Mouse (Mus musculus) heart, postnatal 4 days (tissue): ENCODE measurements around the gene Hpca. TPM values are rescaled to one million over a fixed set of nuclear protein-coding genes. Genes with fewer than 3 reads are reported as not detected.

Experiments used
- DNase-seq: peaks from one replicate; pipeline ENCODE4 v3.0.0; 2021
- total RNA-seq, 2 experiments: library from RNA; stranded (reverse); gene quantifications; 2 replicates each; pipeline ENCODE4 v1.2.3; 2021

Gene Hpca
- total RNA-seq, 2 experiments from 2014 or later = 0.25 to 0.69 TPM

- DNase-seq = no peak
Observed at GRCm38 (mm10) chr4:129107348-129107899, 14.4 kb downstream of the Hpca start.

DNA sequence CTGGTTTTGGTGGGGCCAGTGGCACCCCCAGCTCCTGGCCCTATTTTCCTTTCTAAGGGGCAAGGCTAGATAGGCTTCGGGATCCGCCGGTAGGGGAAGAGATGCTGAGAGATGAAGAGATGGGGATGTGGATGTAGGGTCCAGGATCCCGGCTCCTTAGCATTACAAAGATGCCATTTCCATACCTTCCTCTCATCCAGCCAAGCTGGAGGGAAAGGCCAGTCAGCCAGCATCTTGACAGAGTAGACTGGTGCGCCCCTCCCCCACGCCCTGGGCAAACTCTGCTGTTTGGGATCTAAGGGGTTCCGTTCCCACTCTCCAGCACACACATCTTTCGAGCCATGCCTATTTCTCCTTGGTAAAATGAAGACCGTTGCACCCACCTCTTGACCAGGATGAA, 15.8 kb downstream of the Hpca start:
- DNase-seq = no peak

GRCm38 (mm10) chr4:129105356-129105755, 16.5 kb downstream of the Hpca start, which contains the start of gene Tmem54:
Gene Tmem54, plus strand, starts transcription at chr4:129105548.
- no peak for DNase-seq

DNA sequence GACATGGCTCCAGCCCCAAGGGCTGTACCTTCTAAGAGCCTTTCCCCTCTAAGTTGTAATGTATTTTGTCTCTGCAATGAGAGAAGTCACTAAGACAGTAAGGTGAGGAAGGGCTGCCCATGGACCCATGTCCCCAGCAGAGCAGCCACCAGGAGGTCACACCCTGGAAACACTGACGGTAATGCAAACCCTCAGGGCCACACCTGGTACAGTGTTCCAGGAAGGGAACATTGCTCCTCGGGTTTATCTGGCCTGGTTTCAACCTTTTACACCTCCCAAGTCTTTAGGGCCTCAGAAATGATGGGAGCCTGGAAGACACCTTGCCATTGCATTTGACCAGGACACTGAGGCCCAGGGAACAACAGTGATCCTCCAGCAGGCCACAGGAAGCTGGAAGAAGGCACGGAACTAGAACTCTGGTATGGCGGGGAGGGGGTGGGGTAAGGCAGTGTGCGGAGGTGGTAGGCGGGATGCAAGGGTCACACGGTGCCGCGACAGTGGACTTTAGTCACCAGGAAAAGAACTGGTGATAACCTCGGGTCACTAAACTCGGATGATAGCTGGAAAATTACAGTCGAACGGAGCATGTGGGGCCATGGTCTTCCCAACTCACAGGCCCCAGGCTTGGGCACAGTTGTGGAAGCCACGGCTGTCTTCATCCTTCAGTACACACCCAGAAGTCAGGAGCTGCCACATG, 19.6 kb downstream of the Hpca start:
- DNase-seq = no peak

DNA sequence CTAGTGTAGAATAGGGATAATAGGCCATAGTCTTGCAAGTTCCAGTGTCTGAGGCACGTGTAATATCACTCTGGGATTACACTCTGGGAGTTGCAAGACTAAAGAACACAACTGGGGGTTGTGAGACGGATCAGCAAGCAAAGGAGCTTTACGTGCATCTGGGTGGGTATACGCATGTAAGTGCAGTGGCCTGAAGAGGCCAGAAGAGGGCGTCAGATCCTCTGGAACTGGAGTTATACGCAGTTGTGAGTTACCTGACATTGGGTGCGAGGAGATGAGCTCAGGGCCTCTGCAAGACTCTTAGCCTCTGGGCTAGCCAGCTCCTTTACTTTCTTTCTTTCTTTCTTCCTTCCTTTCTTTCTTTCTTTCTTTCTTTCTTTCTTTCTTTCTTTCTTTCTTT, 24.8 kb downstream of the Hpca start:
- no peak for DNase-seq

DNA sequence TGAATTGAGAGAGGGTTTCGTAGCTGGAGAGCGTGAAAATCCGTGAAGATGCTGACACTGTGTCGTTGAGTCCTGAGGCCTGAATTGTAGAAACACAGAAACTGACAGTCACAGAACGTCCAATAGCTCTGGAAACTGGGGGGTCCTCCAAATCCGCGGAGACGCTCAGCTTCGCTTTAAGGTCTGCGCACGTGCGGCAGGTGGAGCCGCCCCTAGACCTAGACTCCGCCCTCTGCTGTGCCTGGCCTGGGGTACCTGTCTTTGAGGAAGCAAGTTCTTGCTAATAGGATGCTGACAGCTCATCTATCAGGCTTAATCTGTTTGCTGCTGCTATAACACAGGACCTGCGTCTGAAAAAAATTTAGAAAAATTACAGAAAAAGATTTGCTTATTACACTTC, 26.6 kb downstream of the Hpca start:
- no peak for DNase-seq

DNA sequence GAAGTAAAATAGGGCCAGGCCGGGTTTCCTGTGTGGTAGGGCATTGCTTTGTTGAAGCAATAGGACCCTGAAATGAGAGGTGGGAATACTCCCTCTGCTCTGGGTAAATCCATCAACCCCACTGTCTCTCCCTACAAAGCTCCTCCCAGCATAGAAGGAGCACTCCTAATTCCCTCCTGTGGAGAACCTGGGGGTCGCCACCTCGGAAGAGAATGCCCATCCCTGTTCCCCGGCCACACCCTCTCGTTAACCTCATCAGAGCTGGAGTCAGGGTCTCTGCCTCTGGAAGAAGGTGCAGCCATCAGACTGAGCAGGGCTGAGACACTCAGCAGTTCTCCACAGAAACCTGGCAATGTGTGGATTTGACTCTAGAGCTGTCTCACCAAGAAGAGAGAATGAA, 34.0 kb downstream of the Hpca start:
- no peak for DNase-seq

- peak; percentile 82 for DNase-seq
Observed at GRCm38 (mm10) chr4:129086078-129086477, 35.8 kb downstream of the Hpca start.

GRCm38 (mm10) chr4:129084896-129085295, 36.9 kb downstream of the Hpca start:
- DNase-seq = no peak

- peak; percentile 78 for DNase-seq
Observed at GRCm38 (mm10) chr4:129082379-129083115, 39.3 kb downstream of the Hpca start.

DNA sequence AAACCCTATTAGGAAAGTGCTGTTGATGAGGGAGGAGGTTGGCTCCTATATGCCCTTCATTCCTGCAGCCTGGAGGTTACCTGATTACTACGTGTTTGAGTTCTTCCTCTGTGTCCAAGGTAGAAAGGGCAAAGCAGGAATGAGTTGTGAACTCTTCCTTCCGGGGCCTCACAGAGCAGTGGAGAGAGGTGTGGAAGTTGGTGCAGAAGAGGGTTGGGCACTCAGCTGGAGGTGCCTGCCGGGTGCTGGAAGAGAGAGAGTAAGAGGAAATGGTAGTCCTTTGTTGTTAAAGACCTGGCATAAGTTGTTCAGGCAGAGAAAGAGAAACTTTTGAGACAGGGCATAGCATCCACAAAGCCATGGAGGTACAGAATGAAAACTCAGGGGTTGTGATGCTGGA, 39.9 kb downstream of the Hpca start:
- DNase-seq = no peak

GRCm38 (mm10) chr4:129081512-129081911, 40.3 kb downstream of the Hpca start:
- DNase-seq = no peak

- DNase-seq = no peak
Observed at GRCm38 (mm10) chr4:129081041-129081440, 40.8 kb downstream of the Hpca start.

- DNase-seq = no peak
Observed at GRCm38 (mm10) chr4:129079126-129079525, 42.7 kb downstream of the Hpca start.

DNA sequence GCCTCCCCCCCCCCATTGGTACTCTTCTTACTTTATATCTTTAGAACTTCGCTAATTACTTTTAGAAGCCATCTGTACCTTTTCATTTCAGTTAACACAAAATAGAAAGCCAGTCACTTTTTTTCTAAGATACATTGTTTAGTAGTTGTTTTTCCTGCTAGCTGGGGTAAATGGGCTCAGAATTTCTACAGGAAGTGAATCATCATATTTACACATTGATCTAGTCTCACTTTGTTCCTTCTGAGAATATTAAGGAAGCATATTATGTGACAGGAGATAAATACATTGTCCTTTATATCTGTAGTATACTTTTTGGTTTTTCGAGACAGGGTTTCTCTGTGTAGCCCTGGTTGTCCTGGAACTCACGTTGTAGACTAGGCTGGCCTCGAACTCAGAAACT, 53.0 kb downstream of the Hpca start:
- DNase-seq = no peak

- DNase-seq = no peak
Observed at GRCm38 (mm10) chr4:129067638-129068415, 54.0 kb downstream of the Hpca start.

GRCm38 (mm10) chr4:129065688-129066236, 56.1 kb downstream of the Hpca start:
- DNase-seq = no peak

DNA sequence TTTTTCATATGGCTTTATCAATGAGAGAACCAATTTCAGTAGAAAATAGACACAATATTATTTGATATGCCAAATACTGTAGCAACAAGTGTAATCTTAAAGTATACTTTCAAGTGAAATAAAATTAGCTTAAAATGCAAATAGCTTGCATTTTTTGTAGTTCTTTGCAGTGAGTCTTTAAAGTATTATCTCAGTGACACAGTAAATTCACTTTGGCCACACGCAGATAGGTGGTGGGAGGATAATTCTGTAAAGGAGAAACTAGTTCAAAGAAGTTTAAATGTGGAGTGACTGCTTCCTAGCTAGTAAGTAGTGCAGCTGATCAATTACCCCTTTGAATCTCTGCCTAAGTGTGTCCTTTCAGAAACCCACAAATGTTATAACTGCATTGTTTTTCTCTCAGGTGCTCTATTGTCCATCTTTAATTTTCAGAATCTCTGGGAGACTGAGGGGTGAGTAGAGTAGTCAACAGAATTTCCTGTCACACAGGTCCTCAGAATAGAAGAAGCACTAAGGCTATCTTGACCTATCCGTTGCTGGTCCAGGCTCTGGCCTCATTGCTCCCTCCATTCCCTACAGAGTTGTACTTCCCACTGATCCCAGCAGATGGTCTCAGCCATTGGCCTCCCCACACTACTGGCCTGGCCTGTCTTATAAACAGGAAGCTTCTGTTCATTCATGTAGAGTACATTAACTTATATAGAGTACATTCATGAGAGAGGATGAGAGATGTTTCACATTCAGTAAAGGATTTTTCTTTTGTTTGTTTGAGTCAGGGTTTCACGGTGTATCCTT, 59.4 kb downstream of the Hpca start:
- DNase-seq = no peak
